Mouse (Mus musculus) neural tube, embryonic 14.5 days (tissue): Measurements from ENCODE around the gene Sbno2. TPM values are rescaled to one million over a fixed set of nuclear protein-coding genes. Genes with fewer than 3 reads are reported as not detected.

ENCODE experiments used
- ATAC-seq: fragments of 200-750 bp; cut with Nextera tagmentation; 2 replicates; pipeline ENCODE4 v1.8.0; 2017; ENCODE audit warnings: low read depth, mild to moderate bottlenecking, moderate TSS enrichment, moderate library complexity
- H3K27ac ChIP-seq: fragments of 300-500 bp; sonication (generic); 2 replicates; pipeline ENCODE4 v1.5.1; 2014; ENCODE audit warnings: low read depth, mild to moderate bottlenecking, control low read depth, low read length, moderate library complexity, mixed read lengths
- H3K27me3 ChIP-seq: fragments of 300-500 bp; sonication (generic); 2 replicates; pipeline ENCODE4 v1.6.1; 2014; ENCODE audit warnings: low read length; ENCODE audit not compliant: control insufficient read depth, insufficient read depth
- H3K36me3 ChIP-seq: fragments of 300-500 bp; sonication (generic); 2 replicates; pipeline ENCODE4 v1.6.1; 2014; ENCODE audit warnings: low read length, mixed read lengths; ENCODE audit not compliant: control insufficient read depth, insufficient read depth
- H3K4me1 ChIP-seq: fragments of 300-500 bp; sonication (generic); 2 replicates; pipeline ENCODE4 v1.6.1; 2014; ENCODE audit warnings: low read length; ENCODE audit not compliant: control insufficient read depth, insufficient read depth
- H3K4me2 ChIP-seq: fragments of 300-500 bp; sonication (generic); 2 replicates; pipeline ENCODE4 v1.6.1; 2014; ENCODE audit warnings: mild to moderate bottlenecking, low read depth, low read length, control low read depth
- H3K4me3 ChIP-seq: fragments of 300-500 bp; sonication (generic); 2 replicates; pipeline ENCODE4 v1.5.1; 2014; ENCODE audit warnings: low read depth, low read length, control low read depth, mixed read lengths
- H3K9ac ChIP-seq: fragments of 300-500 bp; sonication (generic); replicated peaks from 2 replicates; pipeline ENCODE4 v1.6.1; 2014; ENCODE audit warnings: low read depth, mild to moderate bottlenecking, control low read depth, low read length, mixed read lengths
- H3K9me3 ChIP-seq: fragments of 300-500 bp; sonication (generic); 2 replicates; pipeline ENCODE4 v1.6.1; 2016; ENCODE audit warnings: low read length; ENCODE audit not compliant: control insufficient read depth
- WGBS: fragments of 180-500 bp; shearing (Covaris S2); extraction: QIAGEN DNeasy Blood & Tissue Kit; methylation state at CpG from one replicate; pipeline ENCODE4 v1.1.7; 2014; 5-methylcytosine and 5-hydroxymethylcytosine counted together
- polyA plus RNA-seq: library from polyadenylated mRNA; unstranded; fragments of >200 nt; fragmentation: Nextera tagmentation; extraction: Ambion mirVana; gene quantifications from 2 replicates; pipeline ENCODE4 v1.2.1, GENCODE M21; 2014

Sbno2 gene
- polyA plus RNA-seq, 1 experiment from 2014 or later = 12.9 TPM

- peaks cover 20% of the 10 kb centered on the region for H3K36me3 ChIP-seq
- no peaks in the 10 kb centered on the region for H3K4me1 ChIP-seq
- H3K4me3 ChIP-seq = no peak overlapping the region
- H3K9ac ChIP-seq = no peak overlapping the region
- H3K27ac ChIP-seq = no peak overlapping the region
- H3K9me3 ChIP-seq = no peaks in the 10 kb centered on the region
- no peak overlapping the region for H3K4me2 ChIP-seq
- no peaks in the 10 kb centered on the region for H3K27me3 ChIP-seq
- ATAC-seq = no peak
- WGBS = 85% methylated on average over 5 of the region's 5 CpGs
Observed at GRCm38 (mm10) chr10:80077312-80077711, 28.1 kb downstream of the Sbno2 start.

GRCm38 (mm10) chr10:80076386-80076785 lies 29.0 kb downstream of the Sbno2 start:
- no peaks in the 10 kb centered on the region for H3K27me3 ChIP-seq
- H3K4me2 ChIP-seq = no peak overlapping the region
- H3K4me1 ChIP-seq = no peaks in the 10 kb centered on the region
- no peak overlapping the region for H3K4me3 ChIP-seq
- no peaks in the 10 kb centered on the region for H3K9me3 ChIP-seq
- 95% methylated on average over 4 of the region's 4 CpGs for WGBS
- H3K36me3 ChIP-seq = peaks cover 13% of the 10 kb centered on the region
- no peak overlapping the region for H3K27ac ChIP-seq
- no peak for ATAC-seq
- H3K9ac ChIP-seq = no peak overlapping the region

- no peak overlapping the region for H3K4me3 ChIP-seq
- no peak overlapping the region for H3K27ac ChIP-seq
Observed at GRCm38 (mm10) chr10:80075924-80076323, 29.4 kb downstream of the Sbno2 start.

GRCm38 (mm10) chr10:80074813-80075601 lies 30.4 kb downstream of the Sbno2 start:
- 14% methylated on average over 28 of the region's 28 CpGs for WGBS
- H3K27ac ChIP-seq = no peak overlapping the region
- no peak overlapping the region for H3K4me2 ChIP-seq
- H3K9me3 ChIP-seq = no peaks in the 10 kb centered on the region
- H3K27me3 ChIP-seq = no peaks in the 10 kb centered on the region
- no peak overlapping the region for H3K9ac ChIP-seq
- peaks cover 6% of the 10 kb centered on the region for H3K36me3 ChIP-seq
- ATAC-seq = no peak
- H3K4me3 ChIP-seq = no peak overlapping the region
- no peaks in the 10 kb centered on the region for H3K4me1 ChIP-seq

More at GRCm38 (mm10) chr10:80075924-80076323, 29.4 kb downstream of the Sbno2 start:
- Histone ChIP-seq H3K27me3 (no peaks in the 10 kb centered on the region), H3K9me3 (no peaks in the 10 kb centered on the region), H3K4me2 (no peak overlapping the region), H3K9ac (no peak overlapping the region), H3K4me1 (no peaks in the 10 kb centered on the region), H3K36me3 (peaks cover 13% of the 10 kb centered on the region)
- WGBS = 69% methylated on average over 1 of the region's 1 CpGs
- no peak for ATAC-seq

- no peaks in the 10 kb centered on the region for H3K27me3 ChIP-seq
- no peaks in the 10 kb centered on the region for H3K36me3 ChIP-seq
- 87% methylated on average over 20 of the region's 20 CpGs for WGBS
- H3K4me3 ChIP-seq = no peak overlapping the region
- no peak overlapping the region for H3K27ac ChIP-seq
- H3K9ac ChIP-seq = 0 out of 2 replicates have a peak overlapping the region, but pooled peaks have one; percentile 28
- H3K4me2 ChIP-seq = no peak overlapping the region
- ATAC-seq = no peak
- H3K9me3 ChIP-seq = no peaks in the 10 kb centered on the region
- H3K4me1 ChIP-seq = no peaks in the 10 kb centered on the region
Observed at GRCm38 (mm10) chr10:80072623-80073489, 32.5 kb downstream of the Sbno2 start.

- WGBS = 82% methylated on average over 3 of the region's 3 CpGs
- no peak overlapping the region for H3K4me2 ChIP-seq
- no peak overlapping the region for H3K4me3 ChIP-seq
- no peaks in the 10 kb centered on the region for H3K27me3 ChIP-seq
- H3K36me3 ChIP-seq = no peaks in the 10 kb centered on the region
- no peak for ATAC-seq
- no peak overlapping the region for H3K27ac ChIP-seq
- H3K9ac ChIP-seq = no peak overlapping the region
- no peaks in the 10 kb centered on the region for H3K4me1 ChIP-seq
- H3K9me3 ChIP-seq = no peaks in the 10 kb centered on the region
Observed at GRCm38 (mm10) chr10:80071516-80071900, 33.9 kb downstream of the Sbno2 start.

GRCm38 (mm10) chr10:80070837-80071515 lies 34.4 kb downstream of the Sbno2 start:
- no peak overlapping the region for H3K4me2 ChIP-seq
- H3K9ac ChIP-seq = no peak overlapping the region
- 74% methylated on average over 9 of the region's 9 CpGs for WGBS
- peak; percentile 35; the same call in 1 of the 2 replicates for ATAC-seq
- no peaks in the 10 kb centered on the region for H3K27me3 ChIP-seq
- no peaks in the 10 kb centered on the region for H3K9me3 ChIP-seq
- no peak overlapping the region for H3K27ac ChIP-seq
- no peaks in the 10 kb centered on the region for H3K4me1 ChIP-seq
- no peak overlapping the region for H3K4me3 ChIP-seq
- no peaks in the 10 kb centered on the region for H3K36me3 ChIP-seq

GRCm38 (mm10) chr10:80069948-80070450 lies 35.4 kb downstream of the Sbno2 start:
- Histone ChIP-seq H3K36me3 (no peaks in the 10 kb centered on the region), H3K4me3 (no peak overlapping the region), H3K27me3 (no peaks in the 10 kb centered on the region), H3K27ac (no peak overlapping the region), H3K4me1 (no peaks in the 10 kb centered on the region), H3K9me3 (no peaks in the 10 kb centered on the region), H3K9ac (no peak overlapping the region), H3K4me2 (no peak overlapping the region)
- WGBS = 95% methylated on average over 4 of the region's 4 CpGs
- ATAC-seq = no peak
